Mouse (Mus musculus): Measurements from ENCODE around the gene Cmtr2. TPM values are rescaled to one million over a fixed set of nuclear protein-coding genes. Genes with fewer than 3 reads are reported as not detected.

The Cmtr2 gene
- 13.1 and 15.1 TPM in 2 replicates for polyA plus RNA-seq (2012; rRNA removed)

GRCm38 (mm10) chr8:110215365-110215764 lies at the start of gene Cmtr2:
Gene Cmtr2 (plus strand): TSS chr8:110215665.

GRCm38 (mm10) chr8:110168046-110168445 lies 47.4 kb upstream of the Cmtr2 start, which contains the start of gene Calb2:
Gene Calb2 (minus strand): TSS chr8:110168210.

GRCm38 (mm10) chr8:110266741-110267140 lies 51.3 kb downstream of the Cmtr2 start, which contains the start of gene Hydin:
Gene Hydin (plus strand): TSS chr8:110266977.

Other genes with a start within 250 kb of the Cmtr2 start
- gene Tat, start 225.2 kb upstream of the Cmtr2 start, polyA plus RNA-seq (2012; rRNA removed): 0.09 and 0.12 TPM in 2 replicates
- not detected in 2 replicates for gene Chst4, start 175.9 kb upstream of the Cmtr2 start, polyA plus RNA-seq (2012; rRNA removed)
- 13.5 and 15.0 TPM in 2 replicates for gene Zfp612, start 135.9 kb upstream of the Cmtr2 start, polyA plus RNA-seq (2012; rRNA removed)
- not detected in 2 replicates for gene Gm21964, start 114.5 kb upstream of the Cmtr2 start, polyA plus RNA-seq (2012; rRNA removed)
- not detected in 2 replicates for gene Gm17720, start 112.9 kb upstream of the Cmtr2 start, polyA plus RNA-seq (2012; rRNA removed)
- gene Calb2, start 47.5 kb upstream of the Cmtr2 start, polyA plus RNA-seq (2012; rRNA removed): 81.8 and 116 TPM in 2 replicates
- gene Hydin, start 51.3 kb downstream of the Cmtr2 start, polyA plus RNA-seq (2012; rRNA removed): 0.26 and 0.43 TPM in 2 replicates